Mouse (Mus musculus) MEL (cell line): ENCODE data around the gene Pard3.

ENCODE experiments used
- CTCF ChIP-seq, 3 experiments: IDR thresholded peaks in 2 of 3; conservative IDR thresholded peaks in 1 of 3; 2 replicates each; pipeline ENCODE4 v1.5.1; 2011 to 2012; ENCODE audit warnings: low read length in 3 of 3, low read depth in 2 of 3, mild to moderate bottlenecking in 2 of 3, improper control_type of control experiment in 1 of 3, inconsistent platforms in 1 of 3, mixed read lengths in 1 of 3, moderate library complexity in 1 of 3; ENCODE audit not compliant: control insufficient read depth in 1 of 3, insufficient read depth in 1 of 3, poor library complexity in 1 of 3, severe bottlenecking in 1 of 3
- EP300 ChIP-seq, 2 experiments: IDR thresholded peaks; 2 replicates each; pipeline ENCODE4 v1.6.1; 2011; ENCODE audit warnings: improper control_type of control experiment in 2 of 2, low read length in 2 of 2, low read depth in 1 of 2, mild to moderate bottlenecking in 1 of 2
- GABPA ChIP-seq: IDR thresholded peaks from 2 replicates; pipeline ENCODE4 v1.6.1; 2012; ENCODE audit warnings: low read depth, mild to moderate bottlenecking, inconsistent platforms, low read length, improper control_type of control experiment, moderate library complexity
- HCFC1 ChIP-seq: IDR thresholded peaks from 2 replicates; pipeline ENCODE4 v1.6.1; 2012; ENCODE audit warnings: low read depth, mild to moderate bottlenecking, inconsistent platforms, low read length, improper control_type of control experiment, moderate library complexity
- POLR2A ChIP-seq, 2 experiments: IDR thresholded peaks; 2 replicates each; pipeline ENCODE4 v1.6.1; 2011 to 2012; ENCODE audit warnings: low read length in 2 of 2, mild to moderate bottlenecking in 2 of 2, control low read depth in 1 of 2, improper control_type of control experiment in 1 of 2, low read depth in 1 of 2, moderate library complexity in 1 of 2; ENCODE audit not compliant: control insufficient read depth in 1 of 2, insufficient read depth in 1 of 2, poor library complexity in 1 of 2
- POLR2AphosphoS5 ChIP-seq: IDR thresholded peaks from 2 replicates; pipeline ENCODE4 v1.6.1; 2012; ENCODE audit warnings: low read depth, borderline replicate concordance, mild to moderate bottlenecking, inconsistent platforms, low read length, moderate library complexity, mixed read lengths

DNA sequence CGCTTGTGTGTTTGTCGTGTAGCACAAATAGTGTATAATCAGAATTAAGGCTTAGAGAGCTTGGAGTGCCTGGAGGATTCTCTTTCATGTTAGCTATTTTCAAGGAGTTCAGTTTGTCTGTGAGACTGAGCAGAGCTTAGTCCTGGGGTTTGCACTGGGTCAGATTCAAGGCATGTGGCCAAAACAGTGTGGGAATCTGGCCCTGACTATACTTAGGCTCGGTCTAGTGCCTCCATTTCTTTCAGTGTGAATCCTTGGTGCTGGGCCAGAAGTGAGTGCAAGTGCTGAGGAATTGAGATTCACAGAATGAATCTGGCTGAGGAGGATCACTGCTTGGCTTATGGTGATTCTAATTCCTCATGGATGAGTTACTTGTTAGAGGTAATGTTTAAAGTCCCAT is 6.5 kb downstream of the Pard3 start:
- no peak for TF ChIP-seq HCFC1
- no peak for TF ChIP-seq POLR2AphosphoS5
- no peak for TF ChIP-seq EP300 (IDR thresholded peaks at IDR 0.05; ENCODE audit: low read depth in 1 of 2, low read length in 2 of 2)
- TF ChIP-seq POLR2A (IDR thresholded peaks at IDR 0.05; ENCODE audit: control insufficient read depth in 1 of 2, insufficient read depth in 1 of 2, low read depth in 1 of 2, low read length in 2 of 2, poor library complexity in 1 of 2), result no peak
- TF ChIP-seq GABPA, result no peak
- TF ChIP-seq CTCF (IDR thresholded peaks at IDR 0.05 in 2 of 3, conservative IDR thresholded peaks at IDR 0.05 in 1 of 3; ENCODE audit: control insufficient read depth in 1 of 3, insufficient read depth in 1 of 3, low read depth in 2 of 3, low read length in 3 of 3, poor library complexity in 1 of 3, severe bottlenecking in 1 of 3), result no peak
